Mouse (Mus musculus) fat pad, adult 2 months (tissue): ENCODE results near the gene Fndc5.

Experiments used
- DNase-seq: peaks from one replicate; pipeline ENCODE4 v3.0.0-alpha.2; 2011; ENCODE audit warnings: low read depth, low spot score; ENCODE audit errors: extremely low read depth

Fndc5 gene

GRCm38 (mm10) chr4:129122719-129123118 lies 14.1 kb upstream of the Fndc5 start:
- DNase-seq = no peak

DNA sequence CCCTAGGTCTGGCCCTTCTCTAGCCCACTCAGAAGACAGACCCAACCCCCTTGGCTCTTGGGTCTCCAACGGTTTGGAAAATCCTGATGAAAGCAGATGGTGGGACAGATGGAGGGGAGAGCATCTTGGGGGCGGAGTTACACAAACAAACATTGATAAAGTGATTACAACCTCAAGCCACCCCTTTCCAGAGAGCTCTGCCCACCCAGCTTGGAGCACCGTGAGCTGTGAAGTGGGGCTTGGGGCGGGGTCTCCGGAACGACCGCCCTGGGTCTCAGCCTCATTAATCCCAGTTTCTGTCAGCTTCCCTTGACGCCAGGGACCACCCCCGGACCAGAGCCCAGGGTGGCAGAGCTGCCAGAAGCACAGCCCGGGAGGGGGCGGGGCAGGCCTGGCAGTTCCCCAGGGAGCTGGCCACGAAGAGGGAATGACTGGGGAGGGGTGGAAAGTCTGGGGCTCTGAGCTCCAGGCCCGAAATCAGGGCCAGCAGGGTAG lies 12.1 kb upstream of the Fndc5 start:
- no peak for DNase-seq

- DNase-seq = peak; percentile 51
Observed at GRCm38 (mm10) chr4:129125736-129126451, 10.9 kb upstream of the Fndc5 start.

- no peak for DNase-seq
Observed at GRCm38 (mm10) chr4:129128582-129129338, 8.0 kb upstream of the Fndc5 start.

GRCm38 (mm10) chr4:129129387-129129786 lies 7.4 kb upstream of the Fndc5 start:
- no peak for DNase-seq

DNA sequence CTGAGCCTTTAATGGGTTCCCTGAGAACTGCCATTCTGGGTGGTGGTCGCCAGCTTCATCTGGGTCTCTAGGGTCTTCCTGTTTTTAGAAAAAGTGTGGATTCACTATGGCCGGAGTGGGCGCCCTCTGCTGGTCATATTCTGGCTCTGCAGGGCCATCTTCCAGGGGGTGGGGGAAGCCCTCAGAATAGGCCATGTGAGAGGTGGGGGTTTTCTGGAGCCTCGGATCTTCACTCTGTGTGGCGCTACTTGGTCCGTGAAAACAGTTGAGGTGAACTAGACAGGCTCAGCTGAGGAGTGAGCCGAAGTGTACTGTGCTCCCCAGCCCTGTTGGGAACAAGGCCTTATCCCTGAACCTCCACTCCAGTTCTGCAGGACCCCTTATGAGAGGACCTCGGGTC lies 6.7 kb upstream of the Fndc5 start:
- DNase-seq = no peak

DNA sequence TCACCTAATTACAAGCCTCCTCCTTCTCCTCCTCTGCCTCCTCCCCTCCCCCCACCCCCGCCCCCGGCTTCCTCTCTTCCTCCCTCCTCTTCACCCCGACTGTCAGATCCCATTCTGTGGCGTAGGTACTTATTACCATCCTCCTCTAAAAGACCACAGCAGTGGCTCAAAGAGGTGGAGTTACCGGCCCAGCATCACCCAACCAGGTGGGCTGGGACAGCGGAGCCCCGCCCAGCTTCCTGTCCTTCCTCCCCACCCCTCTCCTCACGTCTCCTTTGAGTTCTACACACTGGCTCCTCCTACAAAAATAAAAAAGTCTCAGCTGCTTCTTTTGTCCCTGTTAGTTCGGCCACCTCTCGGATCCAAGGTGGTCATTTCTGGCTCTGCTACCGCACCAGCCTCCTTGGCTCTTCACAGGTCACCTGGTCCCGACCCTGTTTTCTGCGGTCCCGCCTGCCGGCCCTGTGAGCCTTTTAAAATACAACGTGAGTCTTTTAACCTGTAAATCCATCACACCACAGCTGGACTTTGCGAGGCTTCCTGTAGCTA lies 6.0 kb upstream of the Fndc5 start:
- DNase-seq = no peak

DNA sequence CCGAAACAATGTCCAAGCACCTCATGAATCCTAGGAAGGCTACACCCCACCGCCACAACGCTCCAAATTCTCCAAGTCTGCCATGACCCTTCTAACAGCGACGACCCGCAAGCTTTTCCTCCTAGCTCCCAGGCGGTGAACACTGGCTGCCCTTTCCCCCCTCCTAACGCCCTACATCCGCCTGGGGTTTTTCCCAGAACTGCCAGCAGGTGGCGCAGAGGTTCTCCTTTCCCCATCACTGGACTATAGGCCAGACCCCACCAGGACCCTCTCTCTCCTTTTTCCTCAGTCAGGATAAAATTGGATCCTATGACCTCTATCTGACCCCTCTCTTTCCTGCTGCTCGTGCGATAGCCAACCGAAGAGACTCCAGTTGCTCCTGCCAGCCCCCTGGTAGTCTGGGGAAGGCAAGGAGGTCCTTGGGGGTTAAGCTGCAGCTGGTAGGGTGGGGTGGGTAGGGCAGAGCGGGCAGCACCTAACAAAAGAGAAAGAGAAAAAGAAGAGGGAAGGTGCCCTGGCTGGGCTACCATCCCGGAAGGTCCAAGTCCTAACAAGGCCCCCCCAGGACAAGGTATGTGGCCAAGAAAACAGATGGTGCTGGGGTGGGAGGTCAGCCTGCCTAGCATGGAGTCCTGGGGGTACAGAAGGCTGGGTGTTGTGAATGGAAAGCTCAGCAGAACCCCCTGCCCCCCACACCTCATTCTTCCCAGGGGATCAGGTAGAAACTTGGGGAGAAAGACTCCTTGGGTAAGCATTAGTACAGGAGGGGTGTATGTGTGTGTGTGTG lies 1.8 kb upstream of the Fndc5 start:
- DNase-seq = no peak

GRCm38 (mm10) chr4:129135637-129136036 lies 1.2 kb upstream of the Fndc5 start:
- DNase-seq = no peak

DNA sequence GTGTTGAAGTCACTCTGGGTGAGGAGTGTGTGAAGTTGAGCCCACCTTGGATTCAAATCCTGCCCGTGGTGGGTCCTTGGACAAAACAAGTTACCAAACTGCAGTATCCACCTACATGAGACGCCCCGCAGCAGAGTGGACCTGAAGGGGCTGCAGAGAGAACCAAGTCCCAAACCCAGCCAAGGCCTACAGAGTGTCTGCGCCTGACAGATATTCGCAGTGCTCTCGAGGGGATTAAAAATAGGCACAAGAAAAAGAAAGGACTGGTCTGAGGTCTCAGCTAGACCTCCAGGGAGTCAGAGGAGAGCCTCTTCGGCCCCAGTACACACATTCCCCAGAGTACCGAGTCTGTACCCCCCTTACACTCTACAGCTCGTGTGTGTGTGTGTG lies 615 bp upstream of the Fndc5 start:
- no peak for DNase-seq

GRCm38 (mm10) chr4:129137392-129138321 lies 858 bp downstream of the Fndc5 start:
- DNase-seq = no peak

- no peak for DNase-seq
Observed at GRCm38 (mm10) chr4:129139642-129140041, 2.8 kb downstream of the Fndc5 start.

GRCm38 (mm10) chr4:129140808-129141207 lies 4.0 kb downstream of the Fndc5 start:
- no peak for DNase-seq

DNA sequence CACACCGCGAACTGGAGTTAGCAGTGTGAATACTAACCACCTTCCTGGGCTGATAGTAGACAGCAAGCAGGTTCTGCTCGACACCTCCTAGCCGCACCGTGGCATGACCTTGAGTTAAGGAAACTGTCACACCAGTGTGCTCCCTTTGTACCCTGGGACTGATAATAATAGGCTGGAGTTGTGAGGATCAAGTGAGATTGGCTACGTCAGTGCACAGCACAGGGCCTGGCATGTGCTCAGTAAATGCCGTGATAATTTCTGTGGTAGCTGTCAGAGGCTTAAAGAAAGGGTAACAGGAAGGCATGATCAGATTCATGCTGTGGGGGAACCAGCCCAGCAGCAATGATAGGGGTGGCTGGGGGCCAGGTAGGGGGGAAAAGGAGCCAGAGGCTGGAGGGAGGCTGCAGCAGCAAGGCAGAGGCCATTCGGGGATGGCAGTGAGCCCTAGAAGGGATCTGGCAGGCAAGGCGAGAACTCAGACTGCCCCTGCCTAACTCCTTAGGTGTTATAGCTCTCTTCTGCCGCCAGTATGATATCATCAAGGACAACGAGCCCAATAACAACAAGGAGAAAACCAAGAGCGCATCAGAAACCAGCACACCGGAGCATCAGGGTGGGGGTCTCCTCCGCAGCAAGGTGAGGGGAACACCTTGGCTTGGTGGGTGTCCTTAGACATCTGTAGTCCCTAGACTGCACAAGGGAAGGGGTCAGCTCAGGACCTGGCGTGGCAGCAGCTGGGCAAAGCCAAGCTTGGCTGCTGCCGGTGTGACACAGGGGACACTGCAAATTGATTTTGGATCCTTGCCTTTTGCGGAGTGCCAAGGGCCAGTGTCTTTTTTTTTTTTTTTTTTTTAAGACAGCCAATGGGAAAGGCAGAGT lies 5.0 kb downstream of the Fndc5 start:
- no peak for DNase-seq

- DNase-seq = no peak
Observed at GRCm38 (mm10) chr4:129142439-129143045, 5.7 kb downstream of the Fndc5 start.

GRCm38 (mm10) chr4:129143509-129143908 lies 6.7 kb downstream of the Fndc5 start:
- DNase-seq = no peak

- DNase-seq = no peak
Observed at GRCm38 (mm10) chr4:129144401-129145367, 7.9 kb downstream of the Fndc5 start.

DNA sequence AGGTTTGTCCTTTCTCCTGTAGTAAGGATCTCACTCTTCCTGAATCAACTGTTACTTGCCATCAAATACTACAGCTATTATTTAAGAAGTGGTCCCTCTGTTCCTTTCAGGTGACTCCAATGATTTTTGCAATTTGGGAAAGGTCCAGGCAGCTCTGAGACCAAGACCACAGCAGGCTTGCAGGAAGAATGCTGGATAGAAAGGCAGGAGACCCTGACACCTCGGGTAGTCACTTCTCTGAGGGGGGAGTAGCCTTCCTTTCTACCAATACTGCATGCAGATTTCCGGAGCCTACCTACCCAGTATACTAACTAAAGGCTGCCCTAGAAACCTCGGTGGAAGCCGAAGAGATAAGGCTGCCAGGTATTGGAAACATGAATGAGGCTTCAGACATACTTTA lies 8.6 kb downstream of the Fndc5 start:
- DNase-seq = no peak
